Mouse (Mus musculus): Measurements from ENCODE around the gene Hoxb4. TPM values are rescaled to one million over a fixed set of nuclear protein-coding genes. Genes with fewer than 3 reads are reported as not detected.

Gene Hoxb4
- total RNA-seq, 2 experiments from 2014 or later, result not detected

GRCm38 (mm10) chr11:96338957-96339855, 21.1 kb downstream of the Hoxb4 start:
- DNase-seq, result no peak

DNA sequence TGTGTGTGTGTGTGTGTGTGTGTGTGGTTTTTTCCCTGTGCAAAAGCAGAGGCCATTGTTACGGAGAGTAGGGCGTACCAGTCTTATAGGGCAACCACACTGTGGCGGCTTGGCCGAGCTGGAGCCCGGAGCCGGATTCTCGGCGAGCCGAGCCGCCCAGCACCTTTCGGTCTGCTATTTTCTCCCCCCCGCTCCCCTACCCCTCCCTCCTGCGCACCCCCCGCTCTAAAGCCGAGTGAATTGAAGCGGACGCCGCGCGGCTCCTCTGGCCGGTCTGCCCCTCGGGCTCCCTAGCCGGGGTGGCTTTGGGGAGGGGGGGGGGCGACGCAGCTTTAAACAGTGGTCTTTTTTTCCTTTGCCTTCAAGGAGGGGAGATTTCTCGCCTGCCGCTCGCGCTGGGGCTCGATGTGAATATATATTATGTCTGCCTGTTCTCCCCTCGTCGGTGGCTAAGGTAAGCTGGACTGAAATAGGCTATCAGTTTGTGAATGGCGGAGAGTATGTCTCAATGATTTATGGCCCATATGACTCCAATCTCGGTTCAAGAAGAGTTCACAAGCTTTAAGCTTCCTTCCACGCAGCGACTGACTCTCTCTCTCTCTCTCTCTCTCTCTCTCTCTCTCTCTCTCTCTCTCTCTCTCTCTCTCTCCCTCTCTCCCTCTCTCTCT, 22.8 kb downstream of the Hoxb4 start:
- no peak for DNase-seq

DNA sequence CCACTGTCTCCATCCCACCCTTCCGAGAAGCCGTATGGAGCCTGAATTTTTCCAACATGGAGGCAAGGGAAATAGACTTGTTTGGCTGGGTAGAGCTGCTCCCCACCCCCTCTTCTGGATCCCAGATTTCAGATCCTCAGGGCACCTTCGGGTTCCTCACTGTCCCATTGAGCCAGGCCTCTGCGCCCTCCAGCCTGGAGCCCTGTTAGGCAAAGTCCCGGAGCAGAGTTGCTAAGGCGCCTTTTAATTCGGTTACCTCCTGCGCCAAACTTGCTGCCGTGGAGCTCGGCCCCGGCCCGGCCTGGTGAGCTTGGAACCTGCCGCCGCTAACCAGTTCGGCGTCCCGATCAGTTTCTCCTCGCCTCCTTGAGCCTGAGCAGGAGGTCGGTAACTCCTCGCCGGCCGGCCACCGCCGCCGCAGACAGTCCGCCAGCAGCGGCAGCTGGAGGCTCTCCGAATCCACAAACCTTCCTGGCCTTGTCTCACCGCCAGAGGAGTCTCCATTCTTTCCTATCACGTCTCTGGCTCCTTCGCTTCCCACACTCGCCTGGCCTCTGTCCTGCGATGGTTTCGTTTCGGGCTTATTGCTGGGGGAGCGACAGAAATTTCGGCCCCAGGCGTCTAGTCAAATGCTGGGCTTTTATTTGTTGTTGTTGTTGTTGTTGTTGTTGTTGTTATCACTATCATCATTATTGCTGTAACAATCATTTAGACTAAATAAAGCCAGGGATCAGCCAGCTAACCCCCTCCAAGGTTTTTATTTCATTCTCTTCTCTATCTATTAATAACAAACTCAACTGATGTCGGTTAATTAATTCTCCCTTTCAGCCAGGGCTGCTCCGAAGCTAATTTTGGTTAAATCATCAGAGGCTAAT, 23.9 kb downstream of the Hoxb4 start:
- DNase-seq, result no peak

- no peak for DNase-seq
Measured at GRCm38 (mm10) chr11:96342576-96342930, 24.5 kb downstream of the Hoxb4 start.

- no peak for DNase-seq
Measured at GRCm38 (mm10) chr11:96343206-96343745, 25.2 kb downstream of the Hoxb4 start.

DNA sequence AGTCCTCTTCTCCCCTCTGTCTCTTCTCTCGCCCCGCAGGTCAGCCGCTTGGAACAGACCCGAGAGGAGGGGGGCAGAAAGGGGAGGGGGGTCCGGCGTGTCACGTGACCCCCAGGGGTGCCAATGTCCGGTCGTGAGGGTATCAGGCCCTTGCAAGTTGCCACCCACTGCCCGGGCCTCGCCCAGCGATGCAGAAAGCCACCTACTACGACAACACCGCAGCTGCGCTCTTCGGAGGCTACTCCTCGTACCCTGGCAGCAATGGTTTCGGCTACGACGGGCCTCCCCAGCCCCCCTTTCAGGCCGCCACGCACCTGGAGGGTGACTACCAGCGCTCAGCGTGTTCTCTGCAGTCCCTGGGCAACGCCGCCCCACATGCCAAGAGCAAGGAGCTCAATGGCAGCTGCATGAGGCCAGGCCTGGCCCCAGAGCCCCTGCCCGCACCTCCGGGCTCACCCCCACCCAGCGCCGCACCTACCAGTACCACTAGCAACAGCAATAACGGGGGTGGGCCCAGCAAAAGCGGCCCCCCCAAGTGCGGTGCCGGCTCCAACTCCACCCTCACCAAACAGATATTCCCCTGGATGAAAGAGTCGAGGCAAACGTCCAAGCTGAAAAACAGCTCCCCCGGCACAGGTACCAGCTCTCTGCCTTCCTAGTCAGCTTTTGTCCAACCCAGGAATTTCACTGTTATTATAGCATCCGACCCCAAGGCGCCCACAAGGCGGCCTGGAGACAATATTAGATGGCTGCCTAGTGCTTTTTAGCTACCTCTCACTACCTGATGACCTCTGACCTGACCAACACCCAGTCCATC, 26.2 kb downstream of the Hoxb4 start:
- DNase-seq, result no peak

DNA sequence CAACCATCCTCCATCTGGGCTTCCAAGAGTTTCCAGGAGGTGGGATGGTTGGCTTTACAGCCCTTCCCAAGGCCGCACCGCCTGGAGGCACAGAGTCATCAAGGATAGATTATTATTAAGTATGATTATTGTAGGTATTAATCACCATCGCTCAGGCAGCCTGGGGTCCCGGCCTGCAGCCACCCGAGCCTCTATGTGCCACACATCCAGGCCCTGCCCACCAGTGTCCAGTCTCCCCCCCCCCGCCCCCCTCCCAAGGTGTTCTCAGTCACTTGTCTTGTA, 26.8 kb downstream of the Hoxb4 start:
- no peak for DNase-seq

DNA sequence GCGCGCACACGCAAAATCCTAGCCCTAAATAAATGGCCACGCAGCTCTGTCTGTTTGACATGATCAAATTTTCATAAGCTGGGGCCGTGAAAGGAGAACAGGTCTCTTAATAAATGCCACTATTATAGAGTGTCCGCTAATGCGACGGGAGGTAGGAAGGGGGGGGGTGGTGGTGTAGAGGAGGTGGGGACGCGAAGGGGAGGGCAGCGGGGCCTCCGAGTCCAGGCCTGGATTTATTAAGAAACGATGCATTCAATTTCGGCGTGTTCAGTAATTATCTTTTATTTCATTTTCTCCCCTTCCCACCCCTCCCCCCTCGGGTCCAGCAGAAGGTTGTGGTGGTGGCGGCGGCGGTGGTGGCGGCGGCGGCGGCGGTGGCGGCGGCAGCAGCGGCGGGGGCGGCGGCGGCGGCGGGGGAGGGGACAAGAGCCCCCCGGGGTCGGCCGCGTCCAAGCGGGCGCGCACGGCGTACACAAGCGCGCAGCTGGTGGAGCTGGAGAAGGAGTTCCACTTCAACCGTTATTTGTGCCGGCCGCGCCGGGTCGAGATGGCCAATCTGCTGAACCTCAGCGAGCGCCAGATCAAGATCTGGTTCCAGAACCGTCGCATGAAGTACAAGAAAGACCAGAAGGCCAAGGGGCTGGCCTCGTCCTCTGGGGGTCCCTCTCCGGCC, 27.3 kb downstream of the Hoxb4 start:
- DNase-seq, result no peak

DNA sequence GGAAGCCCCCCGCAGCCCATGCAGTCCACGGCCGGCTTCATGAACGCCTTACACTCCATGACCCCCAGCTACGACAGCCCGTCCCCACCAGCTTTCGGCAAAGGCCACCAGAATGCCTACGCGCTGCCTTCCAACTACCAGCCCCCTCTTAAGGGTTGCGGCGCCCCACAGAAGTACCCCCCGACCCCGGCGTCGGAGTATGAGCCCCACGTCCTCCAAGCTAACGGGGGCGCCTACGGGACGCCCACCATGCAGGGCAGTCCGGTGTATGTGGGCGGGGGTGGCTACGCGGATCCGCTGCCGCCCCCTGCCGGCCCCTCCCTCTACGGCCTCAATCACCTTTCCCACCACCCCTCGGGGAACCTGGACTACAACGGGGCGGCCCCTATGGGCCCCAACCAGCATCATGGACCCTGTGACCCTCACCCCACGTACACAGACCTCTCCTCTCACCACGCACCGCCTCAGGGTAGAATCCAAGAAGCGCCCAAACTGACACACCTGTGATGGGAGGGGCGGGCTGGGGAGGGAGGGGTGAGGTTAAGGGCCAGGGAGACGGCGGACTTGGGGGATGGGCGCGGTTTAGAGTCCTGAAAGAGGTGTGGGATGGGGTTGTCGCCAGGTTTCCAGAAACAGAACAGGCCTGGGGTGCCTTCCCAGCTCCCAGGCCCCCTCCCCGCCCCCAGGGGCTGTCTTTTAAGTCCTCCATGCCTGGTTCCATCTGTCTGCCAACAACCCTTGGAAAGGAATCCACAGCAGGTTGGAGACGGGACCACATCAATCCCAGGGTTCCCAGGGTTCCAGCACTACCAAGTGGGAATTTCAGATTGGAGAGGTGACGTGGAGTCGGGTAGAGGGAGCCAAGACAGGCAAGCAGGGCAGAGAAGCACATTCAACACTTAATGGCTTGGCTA, 28.1 kb downstream of the Hoxb4 start:
- DNase-seq, result no peak

GRCm38 (mm10) chr11:96346916-96347520, 29.0 kb downstream of the Hoxb4 start:
- DNase-seq, result no peak

DNA sequence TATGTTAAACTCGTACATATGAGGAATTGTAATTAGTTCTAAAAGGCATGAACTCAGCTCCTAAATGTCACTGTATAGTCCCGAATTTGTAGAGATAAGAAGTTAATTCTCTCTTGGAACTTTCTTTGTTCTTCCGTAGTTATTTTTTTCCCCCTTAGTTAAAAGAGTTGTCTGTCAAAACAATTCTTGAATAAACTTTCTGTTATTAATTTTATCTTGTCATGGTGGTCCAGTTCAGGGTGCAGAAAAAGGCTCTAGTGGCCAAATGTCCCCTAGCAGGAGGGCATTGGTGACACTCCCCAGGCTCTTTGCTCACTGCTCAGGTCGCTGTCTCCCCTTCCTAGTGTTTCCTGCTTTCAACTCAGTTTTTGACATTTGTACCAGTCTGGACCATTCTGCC, 29.6 kb downstream of the Hoxb4 start:
- no peak for DNase-seq

GRCm38 (mm10) chr11:96348141-96348928, 30.3 kb downstream of the Hoxb4 start:
- DNase-seq, result no peak

DNA sequence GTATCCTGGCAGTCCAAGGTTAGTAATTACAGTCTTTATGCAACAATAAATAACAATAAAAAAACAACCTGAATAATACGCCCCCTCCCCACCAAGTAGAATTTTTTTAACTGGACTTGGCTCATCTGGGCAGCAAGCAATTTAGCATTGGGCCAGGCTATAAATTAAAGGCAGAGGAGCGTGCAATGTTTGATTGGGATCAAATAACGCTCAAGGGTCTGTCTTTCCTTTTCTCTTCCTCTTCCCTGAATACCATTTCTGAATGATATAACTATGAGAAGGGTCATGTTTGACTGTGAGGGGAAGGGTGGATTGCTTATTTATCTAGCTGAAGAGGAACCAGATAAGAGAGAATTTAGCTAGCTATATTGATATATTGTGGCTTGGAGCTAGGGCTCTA, 30.9 kb downstream of the Hoxb4 start:
- no peak for DNase-seq

GRCm38 (mm10) chr11:96349491-96350340, 31.6 kb downstream of the Hoxb4 start:
- DNase-seq, result no peak

GRCm38 (mm10) chr11:96350341-96350624, 32.2 kb downstream of the Hoxb4 start, which contains the start of gene Hoxb2:
Hoxb2 (plus strand) TSS chr11:96350525.
- DNase-seq, result no peak

GRCm38 (mm10) chr11:96350791-96351190, 32.7 kb downstream of the Hoxb4 start:
- no peak for DNase-seq

- DNase-seq, result no peak
Measured at GRCm38 (mm10) chr11:96351312-96351711, 33.2 kb downstream of the Hoxb4 start.

DNA sequence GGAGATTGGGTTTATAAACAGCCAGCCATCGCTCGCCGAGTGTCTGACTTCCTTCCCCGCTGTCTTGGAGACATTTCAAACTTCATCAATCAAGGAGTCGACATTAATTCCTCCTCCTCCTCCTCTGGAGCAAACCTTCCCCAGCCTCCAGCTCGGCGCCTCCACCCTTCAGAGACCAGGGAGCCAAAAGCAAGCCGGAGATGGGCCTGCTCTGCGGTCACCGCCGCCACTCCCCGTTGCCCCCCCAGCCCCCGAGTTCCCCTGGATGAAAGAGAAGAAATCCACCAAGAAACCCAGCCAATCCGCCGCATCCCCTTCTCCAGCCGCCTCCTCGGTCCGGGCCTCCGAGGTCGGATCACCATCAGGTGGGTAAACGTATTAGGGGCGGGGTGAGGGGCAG, 33.8 kb downstream of the Hoxb4 start:
- no peak for DNase-seq

Data from layer of hippocampus, postnatal 36 days (tissue).